8 mouse cellular contexts compared by ENCODE assay signal in genomic region chr15:99724292-99725021, GRCm38 (mm10). TPM values are rescaled to one million over a fixed set of nuclear protein-coding genes. Genes with fewer than 3 reads are reported as not detected.
DNase-seq lines count a peak whose midpoint lies in the region; ATAC-seq and TF ChIP-seq lines count a peak whose summit lies in the region.

No protein-coding gene starts in this region.

- no peak for TF ChIP-seq EP300 in CH12.LX (IDR thresholded peaks at IDR 0.05; ENCODE audit: low read length)
- no peak for TF ChIP-seq EP300 in liver, embryonic 14.5 days (IDR thresholded peaks at IDR 0.05; ENCODE audit: low read depth)

- peaks cover 11% of the 10 kb centered on the region; the same call in 1 of the 2 replicates for H3K79me2 ChIP-seq in CH12.LX (replicated peaks; ENCODE audit: control insufficient read depth, extremely low read depth, insufficient read depth, poor library complexity, severe bottlenecking)

- peak overlapping the region; percentile 10; the same call in 1 of the 2 replicates for H3K9ac ChIP-seq in CH12.LX (ENCODE audit: insufficient read depth, low read depth)
- peak overlapping the region; percentile 60 for H3K9ac ChIP-seq in embryonic facial prominence, embryonic 13.5 days
- H3K9ac ChIP-seq in heart, embryonic 11.5 days (ENCODE audit: low read depth, low read length): peak overlapping the region; percentile 60
- H3K9ac ChIP-seq in kidney, embryonic 16.5 days (replicated peaks; ENCODE audit: low read length): peak overlapping the region; percentile 37
- H3K9ac ChIP-seq in liver, embryonic 14.5 days (replicated peaks): peak overlapping the region; percentile 19; the same call in 1 of the 2 replicates
- no peak overlapping the region for H3K9ac ChIP-seq in neural tube, embryonic 12.5 days

- TF ChIP-seq POLR2A in CH12.LX (IDR thresholded peaks at IDR 0.05; ENCODE audit: low read depth, low read length): no peak

- H3K4me2 ChIP-seq in CH12.LX (ENCODE audit: insufficient read depth, low read depth, poor library complexity, severe bottlenecking): peak overlapping the region; percentile 53
- H3K4me2 ChIP-seq in embryonic facial prominence, embryonic 13.5 days: peak overlapping the region; percentile 65
- H3K4me2 ChIP-seq in heart, embryonic 11.5 days: peak overlapping the region; percentile 72
- peak overlapping the region; percentile 61 for H3K4me2 ChIP-seq in kidney, embryonic 16.5 days (replicated peaks; ENCODE audit: low read depth, low read length)
- peak overlapping the region; percentile 90 for H3K4me2 ChIP-seq in liver, embryonic 14.5 days (ENCODE audit: low read depth)
- peak overlapping the region; percentile 90 for H3K4me2 ChIP-seq in neural tube, embryonic 12.5 days (replicated peaks)

- 0 out of 2 replicates have a peak, but pooled peaks have one; percentile 8 for ATAC-seq in embryonic facial prominence, embryonic 13.5 days (ENCODE audit: insufficient number of reproducible peaks, insufficient read depth, low FRiP score, low TSS enrichment, low read depth)
- peak; percentile 28 for ATAC-seq in heart, embryonic 11.5 days (replicated peaks; ENCODE audit: insufficient number of reproducible peaks, low FRiP score, low TSS enrichment)
- peak; percentile 55 for ATAC-seq in kidney, embryonic 16.5 days (ENCODE audit: low FRiP score, low TSS enrichment)
- ATAC-seq in liver, embryonic 14.5 days (ENCODE audit: insufficient read depth): 0 out of 2 replicates have a peak, but pooled peaks have one; percentile 5
- peak; percentile 21 for ATAC-seq in neural tube, embryonic 12.5 days (ENCODE audit: low FRiP score, low read depth)

- TF ChIP-seq RAD21 in CH12.LX (IDR thresholded peaks at IDR 0.05; ENCODE audit: low read depth, low read length): peak; percentile 8

- dilution Hi-C loops in CH12.LX (cut with MboI; ENCODE audit: extremely low pct_ligation_motif_present, extremely low pct_unique_long_range_greater_than_20kb, low sequenced_read_pairs): no loop called here

- WGBS in embryonic facial prominence, embryonic 13.5 days: 8% methylated on average over 16 of the region's 16 CpGs
- WGBS in heart, embryonic 11.5 days (ENCODE audit: insufficient replicate concordance): 7% methylated on average over 16 of the region's 16 CpGs
- 3% methylated on average over 16 of the region's 16 CpGs for WGBS in kidney, embryonic 16.5 days
- 16% methylated on average over 16 of the region's 16 CpGs for WGBS in liver, embryonic 14.5 days (ENCODE audit: insufficient replicate concordance)
- WGBS in neural tube, embryonic 12.5 days: 13% methylated on average over 16 of the region's 16 CpGs

- H3K27me3 ChIP-seq in CH12.LX (replicated peaks): no peaks in the 10 kb centered on the region
- no peaks in the 10 kb centered on the region for H3K27me3 ChIP-seq in embryonic facial prominence, embryonic 13.5 days
- no peaks in the 10 kb centered on the region for H3K27me3 ChIP-seq in heart, embryonic 11.5 days (ENCODE audit: control insufficient read depth, insufficient read depth, low read length)
- H3K27me3 ChIP-seq in kidney, embryonic 16.5 days (ENCODE audit: insufficient read depth, low read length): no peaks in the 10 kb centered on the region
- no peaks in the 10 kb centered on the region for H3K27me3 ChIP-seq in liver, embryonic 14.5 days (ENCODE audit: control insufficient read depth, insufficient read depth, low read length)
- H3K27me3 ChIP-seq in neural tube, embryonic 12.5 days (replicated peaks): no peaks in the 10 kb centered on the region

- H3K27ac ChIP-seq in CH12.LX (ENCODE audit: insufficient read depth, low read depth): no peak overlapping the region
- H3K27ac ChIP-seq in embryonic facial prominence, embryonic 13.5 days: peak overlapping the region; percentile 69; the same call in 1 of the 2 replicates
- H3K27ac ChIP-seq in heart, embryonic 11.5 days (ENCODE audit: low read depth, low read length): peak overlapping the region; percentile 95
- peak overlapping the region; percentile 98 for H3K27ac ChIP-seq in kidney, embryonic 16.5 days (ENCODE audit: low read length)
- no peak overlapping the region for H3K27ac ChIP-seq in liver, embryonic 14.5 days
- peak overlapping the region; percentile 7; the same call in 1 of the 2 replicates for H3K27ac ChIP-seq in neural tube, embryonic 12.5 days

- peak in 1 of 2 experiments; percentile 59; a peak in 2 of 4 replicates for TF ChIP-seq CTCF in CH12.LX (conservative IDR thresholded peaks at IDR 0.05 in 1 of 2, IDR thresholded peaks at IDR 0.05 in 1 of 2; ENCODE audit: low read depth in 2 of 2, low read length in 2 of 2)
- peak; percentile 70 for TF ChIP-seq CTCF in liver, embryonic 14.5 days (IDR thresholded peaks at IDR 0.05; ENCODE audit: low read depth)

- DNase-seq in CH12.LX (ENCODE audit: extremely low read depth): peak; percentile 32
- DNase-seq in adrenal gland, postnatal 14 days: peak; percentile 92
- DNase-seq in liver, embryonic 14.5 days (ENCODE audit: low read depth in 3 of 3, low spot score in 3 of 3): peak in 2 of 3 experiments; percentile 55 to 59
- peak; percentile 59 for DNase-seq in thymus, postnatal 25 days

- in situ Hi-C loops in CH12.LX (cut with MboI; ENCODE audit: low pct_ligation_motif_present, low pct_unique_long_range_greater_than_20kb, low sequenced_read_pairs): loop anchor here (5.0 kb wide), 2 partner anchors 48 to 183 kb away; partner anchors contain the start of gene Cers5

- H3K36me3 ChIP-seq in CH12.LX (replicated peaks in 1 of 2; ENCODE audit: control insufficient read depth in 1 of 2, insufficient read depth in 1 of 2, low read length in 1 of 2): peaks cover 12 to 55% of the 10 kb centered on the region in 2 experiments
- peaks cover 31% of the 10 kb centered on the region for H3K36me3 ChIP-seq in embryonic facial prominence, embryonic 13.5 days
- peaks cover 16% of the 10 kb centered on the region for H3K36me3 ChIP-seq in heart, embryonic 11.5 days (ENCODE audit: control insufficient read depth, insufficient read depth, low read length)
- peaks cover 24% of the 10 kb centered on the region for H3K36me3 ChIP-seq in kidney, embryonic 16.5 days (ENCODE audit: insufficient read depth, low read length)
- peaks cover 11% of the 10 kb centered on the region for H3K36me3 ChIP-seq in liver, embryonic 14.5 days (replicated peaks; ENCODE audit: control insufficient read depth, insufficient read depth, low read depth)
- peaks cover 52% of the 10 kb centered on the region for H3K36me3 ChIP-seq in neural tube, embryonic 12.5 days

- H3K4me3 ChIP-seq in CH12.LX (replicated peaks in 1 of 3; ENCODE audit: low read depth in 2 of 3, low read length in 2 of 3, poor library complexity in 1 of 3): peak overlapping the region in 2 of 3 experiments; percentile 83 to 98
- H3K4me3 ChIP-seq in embryonic facial prominence, embryonic 13.5 days: peak overlapping the region; percentile 96
- peak overlapping the region; percentile 94 for H3K4me3 ChIP-seq in heart, embryonic 11.5 days (ENCODE audit: low read depth, low read length)
- H3K4me3 ChIP-seq in kidney, embryonic 16.5 days (ENCODE audit: low read length): peak overlapping the region; percentile 82
- H3K4me3 ChIP-seq in liver, embryonic 14.5 days (ENCODE audit: insufficient read depth in 1 of 2, low read depth in 2 of 2, low read length in 2 of 2): peak overlapping the region; percentile 15 to 23; a peak in 3 of 4 replicates
- peak overlapping the region; percentile 27; the same call in 1 of the 2 replicates for H3K4me3 ChIP-seq in neural tube, embryonic 12.5 days

- H3K4me1 ChIP-seq in CH12.LX (ENCODE audit: control insufficient read depth in 1 of 2, insufficient read depth in 2 of 2): peaks cover 4 to 21% of the 10 kb centered on the region in 2 experiments; a peak in 2 of 4 replicates
- peaks cover 23% of the 10 kb centered on the region for H3K4me1 ChIP-seq in embryonic facial prominence, embryonic 13.5 days
- peaks cover 26% of the 10 kb centered on the region for H3K4me1 ChIP-seq in heart, embryonic 11.5 days (ENCODE audit: control insufficient read depth, insufficient read depth, low read length)
- H3K4me1 ChIP-seq in kidney, embryonic 16.5 days (ENCODE audit: insufficient read depth, low read length): peaks cover 29% of the 10 kb centered on the region
- H3K4me1 ChIP-seq in liver, embryonic 14.5 days (replicated peaks; ENCODE audit: control insufficient read depth in 2 of 2, insufficient read depth in 2 of 2, low read length in 1 of 2): peaks cover 2 to 15% of the 10 kb centered on the region in 2 experiments; a peak in 2 of 4 replicates
- H3K4me1 ChIP-seq in neural tube, embryonic 12.5 days: peaks cover 30% of the 10 kb centered on the region

- H3K9me3 ChIP-seq in CH12.LX (replicated peaks; ENCODE audit: low read length): peaks cover 4% of the 10 kb centered on the region
- H3K9me3 ChIP-seq in embryonic facial prominence, embryonic 13.5 days: 0 out of 2 replicates have a peak, but pooled peaks cover 4% of the 10 kb centered on the region
- H3K9me3 ChIP-seq in heart, embryonic 11.5 days (replicated peaks; ENCODE audit: control insufficient read depth, low read length): no peaks in the 10 kb centered on the region; the same call in 1 of the 2 replicates
- peaks cover 5% of the 10 kb centered on the region for H3K9me3 ChIP-seq in kidney, embryonic 16.5 days (ENCODE audit: low read length)
- no peaks in the 10 kb centered on the region for H3K9me3 ChIP-seq in liver, embryonic 14.5 days (ENCODE audit: control insufficient read depth, low read length)
- no peaks in the 10 kb centered on the region for H3K9me3 ChIP-seq in neural tube, embryonic 12.5 days

RNA-seq across cellular contexts. Expression of gene Cox14, which starts 1.0 kb away (rescaled TPM):
- total RNA-seq in CH12.LX (2012; rRNA removed): 112 and 140 TPM in 2 replicates
- 98.8 and 106 TPM in 2 replicates for total RNA-seq in CH12.LX (2014; rRNA removed)
- polyA plus RNA-seq in CH12.LX (2012; ENCODE audit: insufficient read length, low read depth): 119 and 140 TPM in 2 replicates
- total RNA-seq in adrenal gland, postnatal 14 days (2021): 177 and 199 TPM in 2 replicates
- polyA plus RNA-seq in embryonic facial prominence, embryonic 13.5 days (2015; fragmentation: Nextera tagmentation; extraction: Ambion mirVana): 144 and 179 TPM in 2 replicates
- 176 and 187 TPM in 2 replicates for polyA plus RNA-seq in heart, embryonic 11.5 days (2014; fragmentation: Nextera tagmentation; extraction: Ambion mirVana)
- 193 and 197 TPM in 2 replicates for polyA plus RNA-seq in kidney, embryonic 16.5 days (2015; fragmentation: Nextera tagmentation; extraction: Ambion mirVana)
- polyA plus RNA-seq in liver, embryonic 14.5 days (2012; rRNA removed): 67.6 and 77.0 TPM in 2 replicates
- 81.4 and 84.9 TPM in 2 replicates for polyA plus RNA-seq in liver, embryonic 14.5 days (2014; fragmentation: Nextera tagmentation; extraction: Ambion mirVana)
- polyA plus RNA-seq in neural tube, embryonic 12.5 days (2016; fragmentation: Nextera tagmentation; extraction: Ambion mirVana): 169 and 170 TPM in 2 replicates

RNA-seq across cellular contexts. Expression of gene Gpd1, which starts 7.1 kb away (rescaled TPM):
- total RNA-seq in CH12.LX (2012; rRNA removed): 0.17 and 0.25 TPM in 2 replicates
- 0.12 and 0.24 TPM in 2 replicates for total RNA-seq in CH12.LX (2014; rRNA removed)
- polyA plus RNA-seq in CH12.LX (2012; ENCODE audit: insufficient read length, low read depth): 0.26 and 0.56 TPM in 2 replicates
- 1,539 and 1,562 TPM in 2 replicates for total RNA-seq in adrenal gland, postnatal 14 days (2021)
- 0.37 and 1.0 TPM in 2 replicates for polyA plus RNA-seq in embryonic facial prominence, embryonic 13.5 days (2015; fragmentation: Nextera tagmentation; extraction: Ambion mirVana)
- 0.62 and 0.63 TPM in 2 replicates for polyA plus RNA-seq in heart, embryonic 11.5 days (2014; fragmentation: Nextera tagmentation; extraction: Ambion mirVana)
- 45.4 and 46.1 TPM in 2 replicates for polyA plus RNA-seq in kidney, embryonic 16.5 days (2015; fragmentation: Nextera tagmentation; extraction: Ambion mirVana)
- 8.1 and 9.1 TPM in 2 replicates for polyA plus RNA-seq in liver, embryonic 14.5 days (2012; rRNA removed)
- polyA plus RNA-seq in liver, embryonic 14.5 days (2014; fragmentation: Nextera tagmentation; extraction: Ambion mirVana): 5.2 and 5.3 TPM in 2 replicates
- polyA plus RNA-seq in neural tube, embryonic 12.5 days (2016; fragmentation: Nextera tagmentation; extraction: Ambion mirVana): 0.97 and 1.4 TPM in 2 replicates

RNA-seq across cellular contexts. Expression of gene Gm17349, which starts 19.2 kb away (rescaled TPM):
- 2.1 and 2.9 TPM in 2 replicates for total RNA-seq in CH12.LX (2012; rRNA removed)
- not detected in 2 replicates for total RNA-seq in CH12.LX (2014; rRNA removed)
- polyA plus RNA-seq in CH12.LX (2012; ENCODE audit: insufficient read length, low read depth): not detected in 2 replicates
- 17.6 and 18.1 TPM in 2 replicates for total RNA-seq in adrenal gland, postnatal 14 days (2021)
- not detected in 2 replicates for polyA plus RNA-seq in embryonic facial prominence, embryonic 13.5 days (2015; fragmentation: Nextera tagmentation; extraction: Ambion mirVana)
- polyA plus RNA-seq in heart, embryonic 11.5 days (2014; fragmentation: Nextera tagmentation; extraction: Ambion mirVana): not detected in 2 replicates
- not detected in 2 replicates for polyA plus RNA-seq in kidney, embryonic 16.5 days (2015; fragmentation: Nextera tagmentation; extraction: Ambion mirVana)
- not detected in 2 replicates for polyA plus RNA-seq in liver, embryonic 14.5 days (2012; rRNA removed)
- not detected in 2 replicates for polyA plus RNA-seq in liver, embryonic 14.5 days (2014; fragmentation: Nextera tagmentation; extraction: Ambion mirVana)
- polyA plus RNA-seq in neural tube, embryonic 12.5 days (2016; fragmentation: Nextera tagmentation; extraction: Ambion mirVana): not detected in 2 replicates

RNA-seq across cellular contexts. Expression of gene Smarcd1, which starts 22.5 kb away (rescaled TPM):
- total RNA-seq in CH12.LX (2012; rRNA removed) (17.9 and 19.9 TPM in 2 replicates), CH12.LX (2014; rRNA removed) (10.5 and 12.5 TPM in 2 replicates)
- 56.5 and 69.9 TPM in 2 replicates for polyA plus RNA-seq in CH12.LX (2012; ENCODE audit: insufficient read length, low read depth)
- 40.0 and 57.6 TPM in 2 replicates for total RNA-seq in adrenal gland, postnatal 14 days (2021)
- 55.0 and 73.1 TPM in 2 replicates for polyA plus RNA-seq in embryonic facial prominence, embryonic 13.5 days (2015; fragmentation: Nextera tagmentation; extraction: Ambion mirVana)
- 24.8 and 26.6 TPM in 2 replicates for polyA plus RNA-seq in heart, embryonic 11.5 days (2014; fragmentation: Nextera tagmentation; extraction: Ambion mirVana)
- polyA plus RNA-seq in kidney, embryonic 16.5 days (2015; fragmentation: Nextera tagmentation; extraction: Ambion mirVana): 49.8 and 56.3 TPM in 2 replicates
- polyA plus RNA-seq in liver, embryonic 14.5 days (2012; rRNA removed): 6.7 and 6.9 TPM in 2 replicates
- 4.4 and 4.8 TPM in 2 replicates for polyA plus RNA-seq in liver, embryonic 14.5 days (2014; fragmentation: Nextera tagmentation; extraction: Ambion mirVana)
- 142 and 146 TPM in 2 replicates for polyA plus RNA-seq in neural tube, embryonic 12.5 days (2016; fragmentation: Nextera tagmentation; extraction: Ambion mirVana)

RNA-seq across cellular contexts. Expression of gene Cers5, which starts 48.2 kb away (rescaled TPM):
- total RNA-seq in CH12.LX (2012; rRNA removed) (45.0 and 48.9 TPM in 2 replicates), CH12.LX (2014; rRNA removed) (140 and 149 TPM in 2 replicates)
- polyA plus RNA-seq in CH12.LX (2012; ENCODE audit: insufficient read length, low read depth): 83.7 and 94.3 TPM in 2 replicates
- 40.9 and 42.7 TPM in 2 replicates for total RNA-seq in adrenal gland, postnatal 14 days (2021)
- 70.8 and 71.5 TPM in 2 replicates for polyA plus RNA-seq in embryonic facial prominence, embryonic 13.5 days (2015; fragmentation: Nextera tagmentation; extraction: Ambion mirVana)
- polyA plus RNA-seq in heart, embryonic 11.5 days (2014; fragmentation: Nextera tagmentation; extraction: Ambion mirVana): 52.7 and 56.1 TPM in 2 replicates
- 86.2 and 87.2 TPM in 2 replicates for polyA plus RNA-seq in kidney, embryonic 16.5 days (2015; fragmentation: Nextera tagmentation; extraction: Ambion mirVana)
- polyA plus RNA-seq in liver, embryonic 14.5 days (2012; rRNA removed): 4.4 and 5.4 TPM in 2 replicates
- polyA plus RNA-seq in liver, embryonic 14.5 days (2014; fragmentation: Nextera tagmentation; extraction: Ambion mirVana): 7.7 and 8.7 TPM in 2 replicates
- polyA plus RNA-seq in neural tube, embryonic 12.5 days (2016; fragmentation: Nextera tagmentation; extraction: Ambion mirVana): 65.6 and 67.3 TPM in 2 replicates

Comparison
In these comparisons a context has a peak if more than half of its experiments do, and no peak if none do; other contexts are left out.
1. DNase-seq: peak in every context shown above with its lines; median percentile 92 in adrenal gland, postnatal 14 days; 59 in thymus, postnatal 25 days; 57 in liver, embryonic 14.5 days; 32 in CH12.LX.
2. H3K27ac ChIP-seq: peak in embryonic facial prominence, embryonic 13.5 days (single experiment), heart, embryonic 11.5 days (single experiment), kidney, embryonic 16.5 days (single experiment) and neural tube, embryonic 12.5 days (single experiment); none in CH12.LX (single experiment) and liver, embryonic 14.5 days (single experiment).
3. H3K4me3 ChIP-seq: peak in every context shown above with its lines; median percentile 96 in embryonic facial prominence, embryonic 13.5 days; 94 in heart, embryonic 11.5 days; 90 in CH12.LX; 82 in kidney, embryonic 16.5 days; 27 in neural tube, embryonic 12.5 days; 19 in liver, embryonic 14.5 days.
4. ATAC-seq: peak in every context shown above with its lines; median percentile 55 in kidney, embryonic 16.5 days; 28 in heart, embryonic 11.5 days; 21 in neural tube, embryonic 12.5 days; 8 in embryonic facial prominence, embryonic 13.5 days; 5 in liver, embryonic 14.5 days.
5. Peak in every context shown above with its lines, with median percentiles within 50 percentile points of each other: H3K4me2 ChIP-seq.